Mouse (Mus musculus) hematopoietic multipotent progenitor cell, adult 10-12 weeks (in vitro differentiated cells): ENCODE data around the gene Aldh3b2. TPM values are rescaled to one million over a fixed set of nuclear protein-coding genes. Genes with fewer than 3 reads are reported as not detected.

ENCODE experiments used
- polyA plus RNA-seq: library from polyadenylated mRNA; stranded (reverse); fragments of >175 nt; gene quantifications from 2 replicates; pipeline ENCODE4 v1.2.3, GENCODE M21; 2012; ENCODE audit warnings: low replicate concordance

Aldh3b2 gene
- polyA plus RNA-seq: 0.14 and 1.1 TPM in 2 replicates

DNA sequence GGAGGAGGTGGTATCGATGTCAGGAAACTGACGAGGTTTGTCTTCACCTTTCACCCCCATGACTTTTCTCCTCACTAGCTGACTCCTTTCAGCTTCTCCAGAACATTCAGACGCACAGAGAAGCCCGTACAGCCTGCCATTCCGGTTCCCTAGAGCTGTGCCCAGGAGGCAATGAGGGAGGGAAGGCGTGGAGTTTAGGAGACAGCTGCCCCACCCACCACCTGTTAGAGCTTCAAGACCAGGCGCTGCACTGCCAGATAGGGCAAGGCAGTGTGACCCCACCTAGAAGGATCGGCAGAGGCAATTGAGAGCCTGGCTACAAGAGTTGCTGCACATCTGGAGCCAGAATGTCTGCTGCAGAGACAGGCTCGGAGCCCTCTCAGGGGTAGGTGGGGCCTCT lies at the start of gene Aldh3b2:
Aldh3b2 (plus strand) TSS at position 100 of the 400 bp plus-strand sequence.

DNA sequence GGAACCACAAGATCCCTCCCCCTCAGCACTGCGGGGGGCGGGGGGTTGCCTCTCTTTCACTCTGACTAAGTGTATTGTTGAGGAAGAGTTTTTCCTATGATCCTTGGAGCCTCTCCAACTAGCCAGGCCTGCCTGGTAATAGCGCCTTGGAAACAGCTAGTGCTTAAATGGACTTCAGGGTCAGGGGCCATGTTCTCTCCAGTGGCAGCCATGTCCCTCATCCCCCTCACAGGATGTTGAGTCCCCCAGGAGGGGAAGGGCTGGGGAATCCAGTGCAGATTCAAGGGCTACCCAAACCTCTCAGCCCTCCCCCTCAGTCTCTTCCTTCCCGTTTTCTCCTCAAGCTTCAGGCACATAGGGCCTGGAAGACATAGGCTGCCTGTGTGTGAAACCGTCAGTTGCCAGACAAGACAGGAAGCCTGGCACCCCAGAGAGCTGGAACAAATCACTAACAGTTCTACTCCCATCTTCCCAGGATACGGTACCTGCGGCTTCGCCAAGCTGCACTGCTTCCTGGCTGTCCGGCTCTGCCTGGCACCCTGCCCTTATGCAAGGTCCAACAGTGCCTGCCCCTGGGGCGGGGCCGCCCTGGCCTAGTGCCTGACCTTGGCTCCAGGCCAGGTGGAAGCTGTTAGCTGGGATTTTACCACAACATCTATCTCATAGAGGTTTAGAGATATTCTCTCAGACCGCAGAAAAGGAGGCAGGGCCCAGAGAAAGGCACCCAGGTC lies 42.8 kb upstream of the Aldh3b2 start, which contains the start of gene Aldh3b1:
Aldh3b1 (minus strand) TSS at position 598 of the 731 bp plus-strand sequence.

DNA sequence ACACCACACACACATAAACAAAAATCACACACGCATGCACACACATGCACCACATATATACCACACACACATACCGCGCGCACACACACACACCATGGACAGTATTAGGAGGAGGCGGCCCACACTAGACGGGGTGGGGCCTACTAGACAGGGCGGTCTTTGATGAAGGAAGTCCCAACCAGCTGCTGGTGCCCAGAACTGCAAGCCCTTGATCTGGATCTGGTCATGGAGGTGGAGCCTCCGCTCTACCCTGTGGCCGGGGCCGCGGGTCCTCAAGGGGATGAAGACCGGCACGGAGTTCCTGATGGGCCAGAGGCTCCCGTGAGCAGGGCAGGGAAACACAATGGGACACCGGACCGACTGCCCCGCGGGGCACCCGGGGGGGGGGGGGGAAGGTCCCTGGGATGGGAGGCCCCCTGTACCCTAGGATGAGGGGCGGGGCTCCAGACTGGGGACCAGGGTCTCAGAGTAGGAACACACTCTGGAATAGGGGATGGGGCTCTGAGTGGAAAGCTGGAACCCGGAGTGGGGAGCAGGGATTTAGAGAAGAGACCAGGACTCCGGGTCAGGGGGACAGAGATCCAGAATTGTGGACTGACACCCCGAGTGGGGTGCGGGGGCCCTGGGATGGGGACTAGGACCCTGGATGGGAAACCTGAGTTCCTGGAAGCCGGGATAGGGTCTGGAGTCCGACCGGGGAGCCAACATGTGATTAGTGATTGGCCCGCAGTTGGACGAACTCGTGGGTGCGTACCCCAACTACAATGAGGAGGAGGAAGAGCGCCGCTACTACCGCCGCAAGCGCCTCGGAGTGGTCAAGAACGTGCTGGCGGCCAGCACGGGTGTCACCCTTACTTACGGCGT lies 36.9 kb upstream of the Aldh3b2 start, which contains the start of gene Unc93b1:
Unc93b1 (plus strand) TSS at position 155 of the 864 bp plus-strand sequence.

DNA sequence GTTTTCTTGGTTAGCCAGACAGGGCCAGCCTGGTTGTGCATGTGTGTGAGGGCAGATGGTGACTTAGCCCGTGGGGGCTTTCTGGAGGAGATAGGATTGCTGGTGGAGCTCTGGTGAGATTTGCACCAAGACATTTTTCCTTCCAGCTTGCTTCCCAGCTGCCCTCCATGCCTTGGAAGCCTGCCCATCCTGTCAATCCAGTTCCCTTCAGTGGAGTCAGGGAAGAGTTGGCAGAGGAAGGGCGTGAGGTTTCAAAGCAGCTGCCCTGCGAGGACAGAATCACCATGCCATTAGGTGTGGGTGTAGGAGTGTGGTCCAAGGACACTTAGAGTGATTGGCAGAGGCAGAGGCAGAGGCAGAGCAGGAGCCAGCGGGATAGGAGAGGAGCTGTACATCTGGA lies 13.7 kb upstream of the Aldh3b2 start, which contains the start of gene Aldh3b3:
Aldh3b3 (plus strand) TSS at position 176 of the 400 bp plus-strand sequence.

DNA sequence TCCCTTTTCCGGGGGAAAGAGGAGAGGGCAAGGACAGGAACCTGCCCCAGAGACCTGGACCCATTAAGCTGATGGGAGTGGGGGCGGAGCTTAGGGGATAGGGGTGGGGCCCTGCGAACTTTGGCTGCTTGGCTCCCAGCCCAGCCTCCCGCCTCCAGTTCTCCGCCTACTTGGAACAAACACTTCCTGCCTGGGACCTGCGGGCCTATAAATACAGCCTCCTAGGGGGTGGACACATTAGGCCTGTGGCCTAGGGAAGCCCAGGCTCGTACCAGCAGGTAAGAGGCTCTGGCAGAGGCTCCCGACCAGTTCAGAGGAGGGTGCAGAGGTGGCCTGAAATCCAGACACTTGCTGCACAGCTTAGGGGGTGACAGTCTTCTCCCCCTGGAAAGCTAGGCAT lies 14.2 kb downstream of the Aldh3b2 start, which contains the start of gene Acy3:
Acy3 (plus strand) TSS at position 237 of the 400 bp plus-strand sequence.

DNA sequence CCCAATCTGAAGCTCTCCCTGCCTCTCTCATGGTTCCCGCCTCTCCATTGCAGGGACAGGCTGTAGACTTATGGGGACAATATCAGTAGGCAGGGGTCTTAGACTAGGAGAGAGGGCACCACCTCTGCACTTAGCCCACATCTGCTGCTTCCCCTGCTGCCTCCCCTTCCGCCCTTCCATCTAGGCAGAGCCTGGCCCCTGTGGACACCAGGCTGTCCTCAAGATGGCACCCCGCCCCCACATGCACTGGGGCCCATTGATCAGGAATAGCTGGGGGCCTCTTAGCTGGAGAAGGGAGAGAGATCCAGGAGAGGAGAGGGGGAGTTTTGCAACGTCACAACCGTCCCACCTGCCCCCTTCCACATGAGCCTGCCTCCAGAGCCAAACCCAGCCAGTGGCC lies 20.3 kb downstream of the Aldh3b2 start, which contains the start of gene Tbx10:
Tbx10 (plus strand) TSS at position 337 of the 400 bp plus-strand sequence.

DNA sequence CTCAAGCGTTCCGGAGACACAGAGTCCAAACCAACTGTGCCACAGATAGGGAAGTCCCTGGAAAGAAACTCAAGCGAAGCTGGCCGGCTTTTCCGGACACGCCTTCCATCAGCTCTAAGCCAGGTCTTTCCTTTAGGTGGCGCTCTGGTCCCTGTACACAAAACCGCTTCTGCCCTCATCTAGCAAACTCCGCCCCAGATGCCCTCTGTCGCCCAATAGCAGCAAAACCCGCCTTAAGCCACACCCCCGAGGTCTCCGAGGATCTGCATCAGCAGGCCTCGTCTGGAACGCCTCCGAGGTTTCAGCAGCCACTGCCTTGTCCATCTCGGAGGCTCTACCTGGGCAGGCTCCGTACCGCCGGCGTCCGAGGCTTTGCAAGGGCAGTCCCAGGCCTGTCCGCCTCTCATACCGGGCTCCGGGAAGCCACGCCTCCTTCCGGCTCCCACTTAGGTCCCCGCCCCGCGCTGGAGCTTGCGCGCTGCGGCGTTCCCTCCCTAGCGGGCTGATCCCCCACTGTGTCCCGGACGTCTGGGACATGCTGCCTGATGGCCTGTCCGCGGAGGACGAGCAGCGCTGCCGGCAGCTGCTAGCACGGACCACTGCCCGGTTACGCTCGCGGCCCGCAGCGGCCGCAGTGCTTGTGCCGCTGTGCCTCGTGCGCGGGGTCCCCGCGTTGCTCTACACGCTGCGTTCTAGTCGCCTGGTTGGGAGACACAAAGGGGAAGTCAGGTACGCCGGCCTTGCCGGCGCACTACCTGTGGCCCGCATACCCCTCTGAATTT lies 28.2 kb downstream of the Aldh3b2 start, which contains the start of the genes Nudt8 and Gm49405:
Nudt8 (plus strand) TSS at position 462 of the 782 bp plus-strand sequence.
Gm49405 (plus strand) TSS at position 508 of the 782 bp plus-strand sequence.

DNA sequence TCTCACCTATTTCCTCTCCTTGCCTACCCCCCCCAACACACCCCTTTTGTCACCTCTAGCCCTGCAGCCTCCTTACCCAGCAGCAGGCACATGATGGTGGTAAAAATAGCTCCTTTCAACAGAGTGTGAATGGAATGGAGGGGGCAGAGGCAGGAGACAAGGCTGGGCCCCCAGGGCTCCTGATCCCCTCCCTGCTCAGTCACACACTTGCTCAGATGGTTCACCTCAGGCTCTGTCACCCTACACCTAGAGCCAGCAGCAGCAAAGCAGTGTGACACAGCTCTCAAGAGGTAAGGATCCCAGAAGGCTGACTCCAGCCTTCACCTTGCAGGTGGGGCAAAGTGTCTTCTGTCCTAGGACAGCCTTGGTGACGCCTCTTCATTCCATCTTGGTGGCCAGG lies 31.0 kb downstream of the Aldh3b2 start, which contains the start of gene Doc2g:
Doc2g (plus strand) TSS at position 202 of the 400 bp plus-strand sequence.

DNA sequence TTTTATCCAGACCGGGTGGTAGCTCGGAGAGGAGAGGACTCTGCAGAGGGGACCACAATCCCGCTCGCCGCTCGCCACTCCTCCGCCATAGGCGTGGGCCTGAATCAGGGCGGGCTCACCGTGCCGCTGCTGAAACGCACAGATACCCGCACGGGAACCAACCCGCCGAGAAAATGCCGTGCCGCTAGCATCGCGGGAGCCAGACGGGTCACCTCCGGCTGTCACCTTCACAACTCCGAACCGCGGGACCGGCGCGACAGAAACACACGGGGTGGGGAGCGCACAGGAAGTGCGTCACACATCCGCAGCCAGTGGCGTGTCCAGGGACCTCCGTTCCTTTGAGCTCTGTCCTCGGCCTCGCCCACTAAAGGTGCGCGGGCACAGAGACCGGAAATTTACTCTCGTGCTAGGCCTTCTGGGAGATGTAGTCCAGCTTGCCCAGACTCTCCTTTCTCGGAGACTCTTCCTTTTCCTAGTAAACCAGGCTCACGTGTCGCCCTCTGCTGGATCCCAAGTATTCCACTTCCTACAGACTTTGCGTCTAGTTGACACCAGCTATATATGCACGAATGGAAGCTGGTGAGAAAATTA lies 40.4 kb downstream of the Aldh3b2 start, which contains the start of gene Ndufv1:
Ndufv1 (minus strand) TSS at position 375 of the 591 bp plus-strand sequence.

Other genes starting within 250 kb of the Aldh3b2 start
- gene Kmt5b, start 204.9 kb upstream of the Aldh3b2 start, polyA plus RNA-seq: 21.5 and 25.7 TPM in 2 replicates
- 10.5 and 28.9 TPM in 2 replicates for gene Chka, start 120.6 kb upstream of the Aldh3b2 start, polyA plus RNA-seq
- 168 and 319 TPM in 2 replicates for gene Tcirg1, start 65.2 kb upstream of the Aldh3b2 start, polyA plus RNA-seq
- 14.4 and 178 TPM in 2 replicates for gene Ndufs8, start 59.6 kb upstream of the Aldh3b2 start, polyA plus RNA-seq
- gene Aldh3b1, start 42.5 kb upstream of the Aldh3b2 start, polyA plus RNA-seq: 12.9 and 17.0 TPM in 2 replicates
- gene Unc93b1, start 37.1 kb upstream of the Aldh3b2 start, polyA plus RNA-seq: 560 and 780 TPM in 2 replicates
- gene Aldh3b3, start 13.7 kb upstream of the Aldh3b2 start, polyA plus RNA-seq: 0.03 TPM in 1 of 2 replicates, not detected in the other
- 0.24 and 2.2 TPM in 2 replicates for gene Acy3, start 14.2 kb downstream of the Aldh3b2 start, polyA plus RNA-seq
- not detected in 2 replicates for gene Tbx10, start 20.4 kb downstream of the Aldh3b2 start, polyA plus RNA-seq
- 15.0 and 27.5 TPM in 2 replicates for gene Nudt8, start 28.3 kb downstream of the Aldh3b2 start, polyA plus RNA-seq
- gene Gm49405, start 28.3 kb downstream of the Aldh3b2 start, polyA plus RNA-seq: 6.1 and 8.0 TPM in 2 replicates
- gene Doc2g, start 31.0 kb downstream of the Aldh3b2 start, polyA plus RNA-seq: 8.9 and 23.7 TPM in 2 replicates
- gene Ndufv1, start 40.5 kb downstream of the Aldh3b2 start, polyA plus RNA-seq: 57.0 and 132 TPM in 2 replicates
- 64.6 and 210 TPM in 2 replicates for gene Gstp1, start 65.7 kb downstream of the Aldh3b2 start, polyA plus RNA-seq
- gene Gstp2, start 73.7 kb downstream of the Aldh3b2 start, polyA plus RNA-seq: 0.47 and 0.56 TPM in 2 replicates
- 8.4 and 10.8 TPM in 2 replicates for gene Gstp3, start 87.2 kb downstream of the Aldh3b2 start, polyA plus RNA-seq
- gene Cabp2, start 109.2 kb downstream of the Aldh3b2 start, polyA plus RNA-seq: not detected in 2 replicates
- gene Cdk2ap2, start 124.9 kb downstream of the Aldh3b2 start, polyA plus RNA-seq: 251 and 401 TPM in 2 replicates
- gene Pitpnm1, start 127.7 kb downstream of the Aldh3b2 start, polyA plus RNA-seq: 226 and 266 TPM in 2 replicates
- gene Aip, start 153.5 kb downstream of the Aldh3b2 start, polyA plus RNA-seq: 166 and 283 TPM in 2 replicates
- gene Gpr152, start 167.5 kb downstream of the Aldh3b2 start, polyA plus RNA-seq: 0.06 TPM in 1 of 2 replicates, not detected in the other
- 2.9 and 3.2 TPM in 2 replicates for gene Cabp4, start 171.7 kb downstream of the Aldh3b2 start, polyA plus RNA-seq
- gene Coro1b, start 176.3 kb downstream of the Aldh3b2 start, polyA plus RNA-seq: 197 and 258 TPM in 2 replicates
- gene Ptprcap, start 181.3 kb downstream of the Aldh3b2 start, polyA plus RNA-seq: 1,796 and 2,730 TPM in 2 replicates
- 46.3 and 105 TPM in 2 replicates for gene Rps6kb2, start 191.0 kb downstream of the Aldh3b2 start, polyA plus RNA-seq
- 40.4 and 54.0 TPM in 2 replicates for gene Carns1, start 203.2 kb downstream of the Aldh3b2 start, polyA plus RNA-seq
- 638 and 694 TPM in 2 replicates for gene Tbc1d10c, start 219.0 kb downstream of the Aldh3b2 start, polyA plus RNA-seq
- 456 and 607 TPM in 2 replicates for gene Ppp1ca, start 219.7 kb downstream of the Aldh3b2 start, polyA plus RNA-seq
- 45.2 and 49.9 TPM in 2 replicates for gene Rad9a, start 229.3 kb downstream of the Aldh3b2 start, polyA plus RNA-seq
- 130 and 210 TPM in 2 replicates for gene Clcf1, start 241.9 kb downstream of the Aldh3b2 start, polyA plus RNA-seq
- 0.75 and 163 TPM in 2 replicates for gene AC109138.7, start 242.0 kb downstream of the Aldh3b2 start, polyA plus RNA-seq